Mouse (Mus musculus) spleen, adult 2 months (tissue): ENCODE data around the gene Acot11. TPM values are rescaled to one million over a fixed set of nuclear protein-coding genes. Genes with fewer than 3 reads are reported as not detected.
"Not testable (repeated sequence)": the region's sequence is repeated elsewhere in the genome, so short reads cannot be mapped to it uniquely, and the experiment has no call there.

ENCODE experiments used
- DNase-seq, 2 experiments: peaks; one replicate each; pipeline versions ENCODE4 v3.0.0 to v3.0.0-alpha.2; 2012 to 2021; ENCODE audit warnings: low spot score in 2 of 2, low read depth in 1 of 2
- H3K27ac ChIP-seq: fragments of 200-500 bp; 2 replicates; pipeline ENCODE4 v1.5.1; 2012; ENCODE audit warnings: low read length, inconsistent platforms; ENCODE audit not compliant: insufficient read depth
- H3K27me3 ChIP-seq: fragments of 200-500 bp; 2 replicates; pipeline ENCODE4 v1.6.1; 2012; ENCODE audit warnings: mild to moderate bottlenecking, moderate library complexity, low read length, inconsistent platforms; ENCODE audit not compliant: control insufficient read depth, insufficient read depth
- H3K36me3 ChIP-seq: fragments of 200-500 bp; 2 replicates; pipeline ENCODE4 v1.6.1; 2012; ENCODE audit warnings: mild to moderate bottlenecking, low read length, inconsistent platforms; ENCODE audit not compliant: control insufficient read depth, insufficient read depth
- H3K4me1 ChIP-seq: fragments of 200-500 bp; 2 replicates; pipeline ENCODE4 v1.6.1; 2011; ENCODE audit warnings: inconsistent platforms; ENCODE audit not compliant: control insufficient read depth, insufficient read depth, insufficient read length
- H3K4me3 ChIP-seq: fragments of 200-500 bp; 2 replicates; pipeline ENCODE4 v1.5.1; 2011; ENCODE audit warnings: mild to moderate bottlenecking, inconsistent platforms; ENCODE audit not compliant: insufficient read depth, insufficient read length; ENCODE audit errors: extremely low read depth
- CTCF ChIP-seq: fragments of 200-500 bp; IDR thresholded peaks from 2 replicates; pipeline ENCODE4 v1.5.1; 2011; ENCODE audit warnings: mild to moderate bottlenecking, inconsistent platforms; ENCODE audit not compliant: insufficient read depth, insufficient read length, insufficient replicate concordance; ENCODE audit errors: extremely low read depth
- POLR2A ChIP-seq: fragments of 200-500 bp; IDR thresholded peaks from 2 replicates; pipeline ENCODE4 v1.6.1; 2011; ENCODE audit warnings: low read depth, low read length, inconsistent platforms
- WGBS: fragments of 180-500 bp; shearing (Covaris S2); methylation state at CpG from one replicate; pipeline ENCODE4 v1.1.7; 2018; 5-methylcytosine and 5-hydroxymethylcytosine counted together
- polyA plus RNA-seq: library from polyadenylated mRNA; depleted of rRNA; stranded (reverse); fragments of >200 nt; gene quantifications from 2 replicates; pipeline ENCODE4 v1.2.3, GENCODE M21; 2012

The Acot11 gene
- polyA plus RNA-seq, 1 experiment, result 7.7 TPM

- DNase-seq, result no peak
- Histone ChIP-seq H3K36me3 (no peaks in the 10 kb centered on the region), H3K4me1 (no peaks in the 10 kb centered on the region), H3K4me3 (no peak overlapping the region), H3K27ac (no peak overlapping the region), H3K27me3 (no peaks in the 10 kb centered on the region)
- 95% methylated on average over 7 of the region's 7 CpGs for WGBS
- TF ChIP-seq POLR2A (no peak), CTCF (no peak)
Observed at GRCm38 (mm10) chr4:106764166-106764565, 40.6 kb downstream of the Acot11 start.

GRCm38 (mm10) chr4:106751726-106752125 lies 53.1 kb downstream of the Acot11 start:
- WGBS, result 97% methylated on average over 6 of the region's 6 CpGs

GRCm38 (mm10) chr4:106749699-106750098 lies 55.1 kb downstream of the Acot11 start:
- Histone ChIP-seq H3K4me1 (no peaks in the 10 kb centered on the region), H3K27ac (no peak overlapping the region), H3K27me3 (no peaks in the 10 kb centered on the region), H3K4me3 (no peak overlapping the region), H3K36me3 (no peaks in the 10 kb centered on the region)
- 73% methylated on average over 7 of the region's 7 CpGs for WGBS
- DNase-seq, result no peak
- TF ChIP-seq POLR2A (no peak), CTCF (no peak)

More at GRCm38 (mm10) chr4:106751726-106752125, 53.1 kb downstream of the Acot11 start:
- Histone ChIP-seq H3K4me3 (no peak overlapping the region), H3K27ac (no peak overlapping the region), H3K4me1 (no peaks in the 10 kb centered on the region), H3K36me3 (peaks cover 2% of the 10 kb centered on the region; the same call in 1 of the 2 replicates), H3K27me3 (no peaks in the 10 kb centered on the region)
- TF ChIP-seq CTCF (no peak), POLR2A (no peak)
- DNase-seq, result no peak

GRCm38 (mm10) chr4:106747001-106747580 lies 57.7 kb downstream of the Acot11 start:
- no peak overlapping the region for H3K4me3 ChIP-seq
- no peak for DNase-seq
- no peaks in the 10 kb centered on the region for H3K36me3 ChIP-seq
- WGBS, result 100% methylated on average over 1 of the region's 1 CpGs
- no peak overlapping the region for H3K27ac ChIP-seq
- TF ChIP-seq POLR2A (no peak), CTCF (no peak)
- no peaks in the 10 kb centered on the region for H3K27me3 ChIP-seq
- no peaks in the 10 kb centered on the region for H3K4me1 ChIP-seq

GRCm38 (mm10) chr4:106745862-106746261 lies 58.9 kb downstream of the Acot11 start:
- 84% methylated on average over 7 of the region's 7 CpGs for WGBS
- TF ChIP-seq POLR2A (no peak), CTCF (no peak)

GRCm38 (mm10) chr4:106737904-106738303 lies 66.9 kb downstream of the Acot11 start:
- DNase-seq, result no peak
- Histone ChIP-seq H3K27ac (no peak overlapping the region), H3K36me3 (no peaks in the 10 kb centered on the region), H3K27me3 (no peaks in the 10 kb centered on the region), H3K4me1 (no peaks in the 10 kb centered on the region), H3K4me3 (no peak overlapping the region)
- 89% methylated on average over 3 of the region's 3 CpGs for whole genome bisulfite sequencing
- TF ChIP-seq CTCF, result no peak
- no peak for TF ChIP-seq POLR2A

More at GRCm38 (mm10) chr4:106745862-106746261, 58.9 kb downstream of the Acot11 start:
- no peaks in the 10 kb centered on the region for H3K36me3 ChIP-seq
- H3K4me1 ChIP-seq, result no peaks in the 10 kb centered on the region
- H3K27ac ChIP-seq, result no peak overlapping the region
- H3K27me3 ChIP-seq, result no peaks in the 10 kb centered on the region
- DNase-seq, result no peak
- no peak overlapping the region for H3K4me3 ChIP-seq

- 97% methylated on average over 1 of the region's 1 CpGs for WGBS
- H3K27ac ChIP-seq, H3K36me3 ChIP-seq, H3K4me3 ChIP-seq, H3K4me1 ChIP-seq, H3K27me3 ChIP-seq, DNase-seq: not testable (repeated sequence)
Observed at GRCm38 (mm10) chr4:106736884-106737283, 67.9 kb downstream of the Acot11 start.

GRCm38 (mm10) chr4:106733636-106734035 lies 71.2 kb downstream of the Acot11 start, which contains the start of gene Fam151a:
Gene Fam151a (plus strand): TSS chr4:106733889.
- Histone ChIP-seq H3K4me3 (no peak within 1 kb of the TSS), H3K27me3 (no peaks in the 10 kb centered on the region), H3K4me1 (no peaks in the 10 kb centered on the region), H3K27ac (no peak within 1 kb of the TSS), H3K36me3 (no peaks in the 10 kb centered on the region)
- TF ChIP-seq POLR2A (no peak), CTCF (no peak)
- no peak for DNase-seq
- 77% methylated on average over 4 of the region's 4 CpGs for WGBS
